Mouse (Mus musculus) thymus, adult 2 months (tissue): ENCODE measurements around the gene Hs6st3.

Experiments
- CTCF ChIP-seq: fragments of 200-500 bp; IDR thresholded peaks from 2 replicates; pipeline ENCODE4 v1.5.1; 2012; ENCODE audit warnings: mild to moderate bottlenecking, control low read depth, low read length, moderate library complexity, borderline replicate concordance; ENCODE audit not compliant: control insufficient read depth, poor library complexity, insufficient read depth; ENCODE audit errors: extremely low read depth
- POLR2A ChIP-seq: fragments of 200-500 bp; IDR thresholded peaks from 2 replicates; pipeline ENCODE4 v1.6.1; 2012; ENCODE audit warnings: mild to moderate bottlenecking, low read length, control low read depth, moderate library complexity; ENCODE audit not compliant: control insufficient read depth, poor library complexity, insufficient read depth; ENCODE audit errors: extremely low read depth

DNA sequence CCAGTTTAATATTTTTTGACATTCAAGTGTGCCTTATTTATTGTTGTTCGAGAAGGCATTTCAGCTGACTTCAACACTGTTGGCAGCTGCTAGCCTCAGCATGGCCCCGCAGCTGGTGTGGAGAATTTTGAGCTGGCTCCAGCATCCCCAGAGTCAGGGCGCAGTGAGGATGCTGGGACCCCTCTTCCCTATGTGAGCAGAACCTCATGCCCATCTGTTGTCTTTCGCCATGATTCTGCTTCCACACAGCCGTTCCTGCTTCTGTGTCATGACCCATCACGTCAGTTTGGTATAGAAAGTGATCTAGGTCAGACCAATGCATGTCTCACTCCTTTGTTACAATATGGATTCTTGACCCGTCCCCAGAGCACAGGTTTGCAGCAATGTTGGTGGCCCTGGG lies 231.9 kb downstream of the Hs6st3 start:
- TF ChIP-seq POLR2A (no peak), CTCF (no peak)
